Mouse (Mus musculus): Measurements from ENCODE around the gene Gm21876. TPM values are rescaled to one million over a fixed set of nuclear protein-coding genes. Genes with fewer than 3 reads are reported as not detected.
"Not testable (repeated sequence)": the region's sequence is repeated elsewhere in the genome, so short reads cannot be mapped to it uniquely, and the experiment has no call there.

The Gm21876 gene
- polyA plus RNA-seq (2014; fragmentation: Nextera tagmentation; extraction: Ambion mirVana): not detected in 2 replicates

- H3K4me3 ChIP-seq (ENCODE audit: low read depth, low read length): no peak within 1 kb of the TSS
- no peaks in the 10 kb centered on the region for H3K9me3 ChIP-seq (replicated peaks; ENCODE audit: control insufficient read depth, low read length)
- H3K9ac ChIP-seq (ENCODE audit: low read length): no peak within 1 kb of the TSS
- ATAC-seq (no peak), DNase-seq (ENCODE audit: low spot score) (no peak)
- no peaks in the 10 kb centered on the region for H3K27me3 ChIP-seq (replicated peaks; ENCODE audit: control insufficient read depth, insufficient read depth, low read length)
- H3K4me2 ChIP-seq (ENCODE audit: low read length): no peak within 1 kb of the TSS
- no peaks in the 10 kb centered on the region for H3K36me3 ChIP-seq (ENCODE audit: control insufficient read depth, insufficient read depth, low read length)
- H3K4me1 ChIP-seq (ENCODE audit: control insufficient read depth, insufficient read depth, low read length): no peaks in the 10 kb centered on the region
- WGBS: 78% methylated on average over 3 of the region's 3 CpGs
- no peak within 1 kb of the TSS for H3K27ac ChIP-seq (ENCODE audit: low read depth, low read length)
These were observed at the start of gene Gm21876 for GRCm38 (mm10) chrX:21175553-21175952. Gene Gm21876, minus strand, starts transcription at chrX:21175653.

GRCm38 (mm10) chrX:21220422-21220821, 45.0 kb upstream of the Gm21876 start:
- Histone ChIP-seq H3K27me3 (replicated peaks; ENCODE audit: control insufficient read depth, insufficient read depth, low read length) (no peaks in the 10 kb centered on the region), H3K9ac (ENCODE audit: low read length) (no peak overlapping the region), H3K36me3 (ENCODE audit: control insufficient read depth, insufficient read depth, low read length) (no peaks in the 10 kb centered on the region), H3K4me2 (ENCODE audit: low read length) (no peak overlapping the region), H3K4me3 (ENCODE audit: low read depth, low read length) (no peak overlapping the region), H3K27ac (ENCODE audit: low read depth, low read length) (no peak overlapping the region), H3K9me3 (replicated peaks; ENCODE audit: control insufficient read depth, low read length) (no peaks in the 10 kb centered on the region), H3K4me1 (ENCODE audit: control insufficient read depth, insufficient read depth, low read length) (no peaks in the 10 kb centered on the region)
- WGBS: 66% methylated on average over 3 of the region's 3 CpGs
- ATAC-seq: no peak
- DNase-seq (ENCODE audit: low spot score): no peak

GRCm38 (mm10) chrX:21146675-21147074, 28.8 kb downstream of the Gm21876 start:
- H3K27me3 ChIP-seq (replicated peaks; ENCODE audit: control insufficient read depth, insufficient read depth, low read length); H3K9me3 ChIP-seq (replicated peaks; ENCODE audit: control insufficient read depth, low read length); H3K36me3 ChIP-seq (ENCODE audit: control insufficient read depth, insufficient read depth, low read length); H3K9ac ChIP-seq (ENCODE audit: low read length); H3K4me2 ChIP-seq (ENCODE audit: low read length); ATAC-seq; H3K27ac ChIP-seq (ENCODE audit: low read depth, low read length); H3K4me1 ChIP-seq (ENCODE audit: control insufficient read depth, insufficient read depth, low read length); H3K4me3 ChIP-seq (ENCODE audit: low read depth, low read length); DNase-seq (ENCODE audit: low spot score): not testable (repeated sequence)
- 94% methylated on average over 25 of the region's 25 CpGs for WGBS

Other genes starting within 250 kb of the Gm21876 start
- gene Cfp, start 244.1 kb downstream of the Gm21876 start, polyA plus RNA-seq (2014; fragmentation: Nextera tagmentation; extraction: Ambion mirVana): 4.4 and 5.1 TPM in 2 replicates
- 11.0 and 12.4 TPM in 2 replicates for gene Elk1, start 225.0 kb downstream of the Gm21876 start, polyA plus RNA-seq (2014; fragmentation: Nextera tagmentation; extraction: Ambion mirVana)
- gene Uxt, start 213.6 kb downstream of the Gm21876 start, polyA plus RNA-seq (2014; fragmentation: Nextera tagmentation; extraction: Ambion mirVana): 43.8 and 56.3 TPM in 2 replicates
- gene Zfp182, start 113.3 kb downstream of the Gm21876 start, polyA plus RNA-seq (2014; fragmentation: Nextera tagmentation; extraction: Ambion mirVana): 8.6 and 11.4 TPM in 2 replicates
- not detected in 2 replicates for gene Spaca5, start 107.2 kb downstream of the Gm21876 start, polyA plus RNA-seq (2014; fragmentation: Nextera tagmentation; extraction: Ambion mirVana)
- gene Zfp300, start 86.1 kb downstream of the Gm21876 start, polyA plus RNA-seq (2014; fragmentation: Nextera tagmentation; extraction: Ambion mirVana): 3.0 and 4.7 TPM in 2 replicates
- not detected in 2 replicates for gene Ssxa1, start 59.8 kb downstream of the Gm21876 start, polyA plus RNA-seq (2014; fragmentation: Nextera tagmentation; extraction: Ambion mirVana)

Measured in forebrain, embryonic 14.5 days (tissue).